Mouse (Mus musculus) embryonic facial prominence, embryonic 14.5 days (tissue): Measurements from ENCODE around the gene Gm12185. TPM values are rescaled to one million over a fixed set of nuclear protein-coding genes. Genes with fewer than 3 reads are reported as not detected.
"Not testable (repeated sequence)": the region's sequence is repeated elsewhere in the genome, so short reads cannot be mapped to it uniquely, and the experiment has no call there.

Experiments used
- ATAC-seq: fragments of 200-750 bp; cut with Nextera tagmentation; 2 replicates; pipeline ENCODE4 v1.8.0; 2017; ENCODE audit warnings: low read depth, moderate number of reproducible peaks, moderate TSS enrichment
- DNase-seq: peaks from one replicate; pipeline ENCODE4 v3.0.0-alpha.2; 2015; ENCODE audit warnings: low spot score
- H3K27ac ChIP-seq: fragments of 300-500 bp; sonication (generic); replicated peaks from 2 replicates; pipeline ENCODE4 v1.5.1; 2014; ENCODE audit warnings: low read depth, mild to moderate bottlenecking, low read length, moderate library complexity
- H3K27me3 ChIP-seq: fragments of 300-500 bp; sonication (generic); replicated peaks from 2 replicates; pipeline ENCODE4 v1.6.1; 2014; ENCODE audit warnings: low read length; ENCODE audit not compliant: control insufficient read depth, insufficient read depth
- H3K36me3 ChIP-seq: fragments of 300-500 bp; sonication (generic); 2 replicates; pipeline ENCODE4 v1.6.1; 2014; ENCODE audit warnings: low read length, mixed read lengths; ENCODE audit not compliant: control insufficient read depth, insufficient read depth
- H3K4me1 ChIP-seq: fragments of 300-500 bp; sonication (generic); 2 replicates; pipeline ENCODE4 v1.6.1; 2014; ENCODE audit warnings: antibody characterized with exemption, low read length; ENCODE audit not compliant: control insufficient read depth, insufficient read depth
- H3K4me2 ChIP-seq: fragments of 300-500 bp; sonication (generic); 2 replicates; pipeline ENCODE4 v1.6.1; 2014; ENCODE audit warnings: low read depth, mild to moderate bottlenecking, low read length, moderate library complexity, mixed read lengths
- H3K4me3 ChIP-seq: fragments of 300-500 bp; sonication (generic); 2 replicates; pipeline ENCODE4 v1.5.1; 2014; ENCODE audit warnings: low read depth, mild to moderate bottlenecking, low read length
- H3K9ac ChIP-seq: fragments of 300-500 bp; sonication (generic); 2 replicates; pipeline ENCODE4 v1.6.1; 2014; ENCODE audit warnings: low read depth, mild to moderate bottlenecking, low read length, moderate library complexity, mixed read lengths
- H3K9me3 ChIP-seq: fragments of 300-500 bp; sonication (generic); 2 replicates; pipeline ENCODE4 v1.6.1; 2016; ENCODE audit warnings: low read length; ENCODE audit not compliant: control insufficient read depth
- WGBS: fragments of 180-500 bp; shearing (Covaris S2); extraction: QIAGEN DNeasy Blood & Tissue Kit; methylation state at CpG from one replicate; pipeline ENCODE4 v1.1.7; 2014; 5-methylcytosine and 5-hydroxymethylcytosine counted together
- polyA plus RNA-seq: library from polyadenylated mRNA; unstranded; fragments of >200 nt; fragmentation: Nextera tagmentation; extraction: Ambion mirVana; gene quantifications from 2 replicates; pipeline ENCODE4 v1.2.1, GENCODE M21; 2014

Gene Gm12185
- polyA plus RNA-seq: not detected in 2 replicates

- not testable (repeated sequence) for H3K27me3 ChIP-seq, DNase-seq, H3K4me1 ChIP-seq, H3K4me2 ChIP-seq, ATAC-seq, H3K9ac ChIP-seq, H3K27ac ChIP-seq, H3K36me3 ChIP-seq, H3K9me3 ChIP-seq, H3K4me3 ChIP-seq
- WGBS: 61% methylated on average over 4 of the region's 4 CpGs
Observed at GRCm38 (mm10) chr11:48991740-48992520, at the start of gene Gm12185. TSS of gene Gm12185 (minus strand) at chr11:48992226.

DNA sequence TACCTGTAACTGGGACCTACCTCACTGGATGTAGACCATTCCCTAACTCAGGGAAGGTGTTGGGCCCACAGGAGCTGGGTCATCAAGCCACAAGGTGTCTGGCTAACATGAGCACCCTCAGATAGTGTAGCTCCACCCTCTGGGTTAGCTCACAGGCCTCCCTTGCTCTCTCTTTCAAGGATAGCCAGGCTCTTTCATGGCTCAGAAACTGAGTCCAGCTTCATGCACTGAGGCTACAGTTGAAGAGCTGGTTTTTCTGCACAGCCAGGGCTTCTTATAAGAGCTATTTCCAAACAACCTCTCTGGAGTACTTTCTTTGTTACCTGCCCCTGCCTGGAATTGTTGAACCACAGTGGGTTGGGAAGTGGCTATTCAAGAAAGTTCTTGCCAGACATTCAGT, 20.0 kb upstream of the Gm12185 start:
- not testable (repeated sequence) for H3K27me3 ChIP-seq, DNase-seq, H3K4me1 ChIP-seq, H3K4me3 ChIP-seq, ATAC-seq, H3K9me3 ChIP-seq, H3K36me3 ChIP-seq, H3K4me2 ChIP-seq, H3K9ac ChIP-seq, H3K27ac ChIP-seq

GRCm38 (mm10) chr11:49006785-49007184, 14.8 kb upstream of the Gm12185 start:
- H3K9ac ChIP-seq, H3K27ac ChIP-seq, DNase-seq, H3K27me3 ChIP-seq, H3K4me3 ChIP-seq, ATAC-seq, H3K9me3 ChIP-seq, H3K4me1 ChIP-seq, H3K36me3 ChIP-seq, H3K4me2 ChIP-seq: not testable (repeated sequence)
- 40% methylated on average over 1 of the region's 1 CpGs for WGBS

DNA sequence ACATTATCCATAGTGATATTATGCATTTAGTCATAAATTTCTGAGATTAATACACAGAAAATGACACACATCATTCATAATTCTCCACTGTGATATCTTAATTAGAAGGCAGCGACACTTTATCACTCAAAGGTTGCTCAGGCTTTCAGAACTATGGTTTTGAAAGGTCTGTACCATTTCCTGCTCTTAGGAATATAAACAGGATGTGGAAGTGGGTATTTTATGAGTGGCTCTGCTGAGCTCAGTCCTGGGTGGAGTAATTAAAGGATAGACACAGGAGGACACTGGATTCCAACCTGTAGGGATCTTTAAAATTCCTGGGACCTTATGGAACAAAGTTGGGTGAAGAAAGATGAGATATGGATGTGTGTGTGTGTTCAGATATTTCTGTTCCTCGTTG, 14.3 kb upstream of the Gm12185 start:
- not testable (repeated sequence) for H3K27me3 ChIP-seq, H3K27ac ChIP-seq
- WGBS: 64% methylated on average over 2 of the region's 2 CpGs

DNA sequence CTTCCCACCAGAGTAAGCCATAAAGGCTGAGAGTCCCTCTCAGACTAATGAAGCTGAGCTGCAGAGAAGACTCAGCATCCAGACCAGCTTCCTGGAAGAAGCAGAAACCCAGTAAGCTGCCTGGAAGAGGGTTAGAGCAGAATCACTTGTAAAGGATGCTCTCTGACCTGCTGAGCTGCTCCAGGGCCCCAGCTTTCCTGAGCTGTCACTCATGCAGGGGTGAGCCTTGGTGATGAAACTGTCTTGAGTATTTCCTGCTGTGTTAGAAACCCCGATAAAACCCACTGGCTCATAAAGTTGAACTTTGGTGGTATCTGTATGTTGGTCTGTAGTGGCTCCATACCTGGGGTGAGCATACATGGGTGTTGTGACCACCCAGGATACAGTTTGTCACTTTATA, 8.4 kb upstream of the Gm12185 start:
- not testable (repeated sequence) for H3K27me3 ChIP-seq, H3K4me2 ChIP-seq, H3K27ac ChIP-seq, ATAC-seq, H3K9ac ChIP-seq, DNase-seq, H3K9me3 ChIP-seq, H3K4me1 ChIP-seq, H3K36me3 ChIP-seq, H3K4me3 ChIP-seq
- WGBS: 80% methylated on average over 1 of the region's 1 CpGs

More for the DNA sequence above, 14.3 kb upstream of the Gm12185 start:
- H3K36me3 ChIP-seq, H3K9me3 ChIP-seq, H3K4me1 ChIP-seq, H3K9ac ChIP-seq, ATAC-seq, H3K4me2 ChIP-seq, DNase-seq, H3K4me3 ChIP-seq: not testable (repeated sequence)

- not testable (repeated sequence) for H3K36me3 ChIP-seq, ATAC-seq, H3K4me1 ChIP-seq, H3K4me3 ChIP-seq, H3K27ac ChIP-seq, H3K9ac ChIP-seq, H3K4me2 ChIP-seq, H3K9me3 ChIP-seq, H3K27me3 ChIP-seq
- 6% methylated on average over 2 of the region's 2 CpGs for WGBS
- peak; percentile 19 for DNase-seq
Observed at GRCm38 (mm10) chr11:48994018-48994417, 2.0 kb upstream of the Gm12185 start, which contains the start of gene Tgtp1. TSS of gene Tgtp1 (minus strand) at chr11:48994172.

- 69% methylated on average over 10 of the region's 10 CpGs for WGBS
Observed at GRCm38 (mm10) chr11:48993296-48993695, 1.3 kb upstream of the Gm12185 start.

GRCm38 (mm10) chr11:48989981-48990380, 2.0 kb downstream of the Gm12185 start:
- not testable (repeated sequence) for H3K36me3 ChIP-seq, H3K4me1 ChIP-seq, H3K27ac ChIP-seq, H3K27me3 ChIP-seq, H3K9ac ChIP-seq, H3K9me3 ChIP-seq, DNase-seq, H3K4me2 ChIP-seq, ATAC-seq, H3K4me3 ChIP-seq
- WGBS: 68% methylated on average over 1 of the region's 2 CpGs

More at GRCm38 (mm10) chr11:48993296-48993695, 1.3 kb upstream of the Gm12185 start:
- not testable (repeated sequence) for ATAC-seq, H3K4me1 ChIP-seq, H3K9ac ChIP-seq, H3K36me3 ChIP-seq, H3K27me3 ChIP-seq, H3K4me2 ChIP-seq, H3K4me3 ChIP-seq, H3K27ac ChIP-seq, DNase-seq, H3K9me3 ChIP-seq

- ATAC-seq, H3K4me2 ChIP-seq, H3K4me3 ChIP-seq, H3K27me3 ChIP-seq, DNase-seq, H3K27ac ChIP-seq, H3K36me3 ChIP-seq, H3K9me3 ChIP-seq, H3K4me1 ChIP-seq, H3K9ac ChIP-seq: not testable (repeated sequence)
- WGBS: 77% methylated on average over 2 of the region's 3 CpGs
Observed at GRCm38 (mm10) chr11:48988219-48988618, 3.8 kb downstream of the Gm12185 start.
